Mouse (Mus musculus) kidney, embryonic 14.5 days (tissue): ENCODE results near the gene Nsd1. TPM values are rescaled to one million over a fixed set of nuclear protein-coding genes. Genes with fewer than 3 reads are reported as not detected.
"Not testable (repeated sequence)": the region's sequence is repeated elsewhere in the genome, so short reads cannot be mapped to it uniquely, and the experiment has no call there.

Experiments
- ATAC-seq: fragments of 200-750 bp; cut with Nextera tagmentation; 2 replicates; pipeline ENCODE4 v1.8.0; 2017; ENCODE audit warnings: moderate number of reproducible peaks, mild to moderate bottlenecking, moderate TSS enrichment, moderate library complexity; ENCODE audit not compliant: low FRiP score, low TSS enrichment
- H3K27ac ChIP-seq: fragments of 300-500 bp; sonication (generic); 2 replicates; pipeline ENCODE4 v1.5.1; 2014; ENCODE audit warnings: low read depth, mild to moderate bottlenecking, low read length, moderate library complexity, mixed read lengths
- H3K27me3 ChIP-seq: fragments of 300-500 bp; sonication (generic); 2 replicates; pipeline ENCODE4 v1.6.1; 2014; ENCODE audit warnings: mild to moderate bottlenecking, low read length; ENCODE audit not compliant: control insufficient read depth, insufficient read depth
- H3K36me3 ChIP-seq: fragments of 300-500 bp; sonication (generic); 2 replicates; pipeline ENCODE4 v1.6.1; 2014; ENCODE audit warnings: low read length, mixed read lengths; ENCODE audit not compliant: control insufficient read depth, insufficient read depth
- H3K4me1 ChIP-seq: fragments of 300-500 bp; sonication (generic); 2 replicates; pipeline ENCODE4 v1.6.1; 2014; ENCODE audit warnings: low read length, mixed read lengths; ENCODE audit not compliant: control insufficient read depth, insufficient read depth
- H3K4me2 ChIP-seq: fragments of 300-500 bp; sonication (generic); replicated peaks from 2 replicates; pipeline ENCODE4 v1.6.1; 2014; ENCODE audit warnings: low read depth, mild to moderate bottlenecking, low read length
- H3K4me3 ChIP-seq: fragments of 300-500 bp; sonication (generic); 2 replicates; pipeline ENCODE4 v1.5.1; 2014; ENCODE audit warnings: mild to moderate bottlenecking, low read length
- H3K9ac ChIP-seq: fragments of 300-500 bp; sonication (generic); 2 replicates; pipeline ENCODE4 v1.6.1; 2014; ENCODE audit warnings: low read depth, mild to moderate bottlenecking, low read length, moderate library complexity
- H3K9me3 ChIP-seq: fragments of 300-500 bp; sonication (generic); 2 replicates; pipeline ENCODE4 v1.6.1; 2016; ENCODE audit warnings: low read length; ENCODE audit not compliant: control insufficient read depth
- WGBS: fragments of 180-500 bp; shearing (Covaris S2); extraction: QIAGEN DNeasy Blood & Tissue Kit; methylation state at CpG from one replicate; pipeline ENCODE4 v1.1.7; 2014; 5-methylcytosine and 5-hydroxymethylcytosine counted together
- polyA plus RNA-seq: library from polyadenylated mRNA; unstranded; fragments of >200 nt; fragmentation: Nextera tagmentation; extraction: Ambion mirVana; gene quantifications from 2 replicates; pipeline ENCODE4 v1.2.1, GENCODE M21; 2014

The Nsd1 gene
- polyA plus RNA-seq, 1 experiment from 2014 or later, result 93.6 TPM

- peak overlapping the region; percentile 51 for H3K9ac ChIP-seq
- H3K4me1 ChIP-seq, result no peaks in the 10 kb centered on the region
- peak; percentile 91 for ATAC-seq
- H3K9me3 ChIP-seq, result no peaks in the 10 kb centered on the region
- H3K4me3 ChIP-seq, result peak overlapping the region; percentile 37
- H3K27ac ChIP-seq, result peak overlapping the region; percentile 83
- 2% methylated on average over 23 of the region's 23 CpGs for WGBS
- H3K27me3 ChIP-seq, result no peaks in the 10 kb centered on the region
- H3K4me2 ChIP-seq, result peak overlapping the region; percentile 52
- H3K36me3 ChIP-seq, result no peaks in the 10 kb centered on the region
Observed at GRCm38 (mm10) chr13:55182173-55182894, 27.2 kb upstream of the Nsd1 start.

DNA sequence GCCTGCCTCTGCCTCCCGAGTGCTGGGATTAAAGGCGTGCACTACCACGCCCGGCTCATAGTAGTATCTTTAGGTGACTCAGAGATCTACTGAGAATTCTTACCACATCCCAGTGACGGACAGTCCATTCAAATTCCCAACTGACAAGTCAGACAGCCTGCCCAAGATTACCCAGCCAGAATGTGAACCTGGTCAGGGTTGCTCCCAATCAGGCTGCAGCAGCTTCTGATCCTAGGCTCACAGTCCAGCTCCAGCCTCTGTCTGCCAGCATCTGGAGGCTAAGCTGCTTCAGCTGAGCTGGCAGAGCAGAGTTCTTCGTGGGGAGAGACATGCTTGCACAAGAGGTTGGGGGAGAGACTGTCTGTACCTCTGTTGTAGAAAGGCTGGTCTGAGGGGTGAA is 26.2 kb upstream of the Nsd1 start:
- no peaks in the 10 kb centered on the region for H3K27me3 ChIP-seq
- no peaks in the 10 kb centered on the region for H3K4me1 ChIP-seq
- H3K4me2 ChIP-seq, result no peak overlapping the region
- H3K9ac ChIP-seq, result no peak overlapping the region
- 86% methylated on average over 6 of the region's 6 CpGs for WGBS
- H3K27ac ChIP-seq, result no peak overlapping the region
- H3K9me3 ChIP-seq, result no peaks in the 10 kb centered on the region
- H3K36me3 ChIP-seq, result no peaks in the 10 kb centered on the region
- ATAC-seq, result no peak
- H3K4me3 ChIP-seq, result no peak overlapping the region

GRCm38 (mm10) chr13:55187062-55187461 is 22.5 kb upstream of the Nsd1 start:
- H3K4me2 ChIP-seq, H3K4me3 ChIP-seq, H3K9ac ChIP-seq, H3K4me1 ChIP-seq, H3K36me3 ChIP-seq, H3K27me3 ChIP-seq, H3K27ac ChIP-seq, H3K9me3 ChIP-seq, ATAC-seq: not testable (repeated sequence)
- 53% methylated on average over 2 of the region's 9 CpGs for WGBS

DNA sequence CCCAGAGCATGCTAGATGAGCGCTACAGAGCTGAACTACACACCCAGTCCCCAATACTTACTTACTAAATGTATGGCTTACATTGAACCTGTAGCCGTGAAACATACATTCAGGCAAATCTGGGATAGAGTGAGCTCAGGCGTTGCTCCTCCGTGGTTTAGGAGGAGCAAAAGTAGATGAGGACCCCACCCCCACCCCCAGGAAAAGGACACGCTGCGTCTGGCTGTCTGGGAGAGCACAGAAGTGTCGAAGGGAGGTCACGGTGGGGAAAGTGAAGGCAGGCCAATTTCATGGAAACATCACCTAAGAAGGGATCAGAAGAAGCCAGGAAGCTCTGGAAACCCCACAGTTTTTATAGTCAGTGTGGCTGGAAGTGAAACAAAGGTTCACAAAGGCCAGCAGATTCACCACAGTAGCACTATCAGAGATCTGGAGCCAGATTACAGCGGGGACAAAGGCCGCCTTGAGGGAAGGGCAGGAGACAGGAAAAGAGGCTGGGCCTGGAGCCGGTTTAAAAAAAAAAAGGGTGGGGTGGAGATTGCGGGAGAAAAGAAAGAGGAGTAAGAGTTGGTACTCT is 20.0 kb upstream of the Nsd1 start:
- H3K27me3 ChIP-seq, result no peaks in the 10 kb centered on the region
- peak overlapping the region; percentile 47 for H3K4me3 ChIP-seq
- 2% methylated on average over 12 of the region's 12 CpGs for WGBS
- ATAC-seq, result peak; percentile 56
- peaks cover 6% of the 10 kb centered on the region; the same call in 1 of the 2 replicates for H3K4me1 ChIP-seq
- no peaks in the 10 kb centered on the region for H3K36me3 ChIP-seq
- peak overlapping the region; percentile 64 for H3K9ac ChIP-seq
- H3K27ac ChIP-seq, result peak overlapping the region; percentile 96
- H3K4me2 ChIP-seq, result peak overlapping the region; percentile 54
- H3K9me3 ChIP-seq, result no peaks in the 10 kb centered on the region

DNA sequence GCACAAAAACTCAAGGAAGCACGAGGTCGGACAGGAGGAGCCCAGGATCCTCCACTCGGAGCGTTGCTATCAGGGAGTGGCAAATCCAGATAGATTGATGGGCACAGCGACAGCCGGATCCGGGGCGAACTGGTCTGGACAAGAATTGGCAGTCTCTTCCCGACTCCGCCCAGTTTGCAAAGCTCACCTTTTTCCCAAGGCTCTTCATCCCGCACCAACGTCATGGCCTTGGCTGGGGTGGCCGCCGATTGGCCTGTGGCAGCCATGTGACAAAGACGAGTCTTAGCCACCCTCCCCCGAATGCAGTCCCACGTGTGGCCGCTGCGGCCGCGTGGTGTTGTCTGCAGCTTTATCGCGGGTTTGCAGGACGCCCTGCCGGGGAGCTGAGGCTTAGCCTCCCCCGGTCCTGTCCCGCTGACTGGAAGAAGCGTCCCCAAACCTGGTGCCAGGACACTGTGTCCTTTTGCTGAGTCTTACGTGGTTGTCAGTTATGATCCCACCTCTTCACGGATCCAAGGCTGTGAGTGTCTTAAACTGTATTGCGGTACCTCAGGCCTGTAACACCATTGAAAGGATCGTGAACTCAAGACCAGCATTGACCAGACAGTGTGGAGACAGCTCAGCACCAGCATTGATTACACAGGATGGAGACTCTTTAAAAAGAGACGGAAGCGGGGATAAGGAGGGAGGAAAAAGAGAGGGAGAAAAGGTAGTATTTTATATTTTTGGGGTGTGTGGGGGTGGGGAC is 19.3 kb upstream of the Nsd1 start:
- WGBS, result 2% methylated on average over 34 of the region's 34 CpGs
- peak overlapping the region; percentile 64 for H3K9ac ChIP-seq
- peak overlapping the region; percentile 54 for H3K4me2 ChIP-seq
- H3K27ac ChIP-seq, result peak overlapping the region; percentile 96
- peaks cover 6% of the 10 kb centered on the region; the same call in 1 of the 2 replicates for H3K4me1 ChIP-seq
- ATAC-seq, result peak; percentile 98
- no peaks in the 10 kb centered on the region for H3K9me3 ChIP-seq
- H3K4me3 ChIP-seq, result peak overlapping the region; percentile 47
- H3K27me3 ChIP-seq, result no peaks in the 10 kb centered on the region
- no peaks in the 10 kb centered on the region for H3K36me3 ChIP-seq

- Histone ChIP-seq H3K9me3 (no peaks in the 10 kb centered on the region), H3K27ac (no peak overlapping the region), H3K4me1 (peaks cover 6% of the 10 kb centered on the region; the same call in 1 of the 2 replicates), H3K4me3 (no peak overlapping the region), H3K36me3 (no peaks in the 10 kb centered on the region), H3K4me2 (no peak overlapping the region), H3K9ac (no peak overlapping the region), H3K27me3 (no peaks in the 10 kb centered on the region)
- no peak for ATAC-seq
- WGBS, result 79% methylated on average over 5 of the region's 5 CpGs
Observed at GRCm38 (mm10) chr13:55191535-55191934, 18.0 kb upstream of the Nsd1 start.

- H3K4me2 ChIP-seq, ATAC-seq, H3K9me3 ChIP-seq, H3K27ac ChIP-seq, H3K36me3 ChIP-seq, H3K4me1 ChIP-seq, H3K27me3 ChIP-seq, H3K4me3 ChIP-seq, H3K9ac ChIP-seq: not testable (repeated sequence)
- WGBS, result 88% methylated on average over 4 of the region's 4 CpGs
Observed at GRCm38 (mm10) chr13:55202758-55203157, 6.8 kb upstream of the Nsd1 start.

DNA sequence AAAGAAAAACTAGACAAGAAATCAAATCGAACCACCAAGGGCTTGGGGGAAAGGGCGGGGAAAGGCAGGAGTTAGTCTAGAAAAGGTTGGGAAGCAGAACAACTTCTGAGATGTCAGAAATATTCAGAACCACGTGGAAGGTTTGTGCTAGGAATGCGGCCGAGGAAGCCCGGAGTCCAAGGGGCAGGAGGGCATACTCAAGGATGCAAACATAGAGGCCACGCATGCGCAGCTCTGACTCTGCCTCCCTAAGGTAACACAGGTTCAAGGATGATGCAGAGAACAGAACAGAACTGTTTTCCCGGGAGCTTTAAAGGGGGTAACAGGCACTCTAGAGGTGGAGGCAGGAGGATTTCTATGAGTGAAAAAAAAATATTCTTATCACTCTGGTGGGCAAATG is 5.8 kb upstream of the Nsd1 start:
- ATAC-seq, result no peak
- no peaks in the 10 kb centered on the region for H3K4me1 ChIP-seq
- no peaks in the 10 kb centered on the region for H3K9me3 ChIP-seq
- WGBS, result 74% methylated on average over 9 of the region's 9 CpGs
- no peaks in the 10 kb centered on the region for H3K27me3 ChIP-seq
- no peak overlapping the region for H3K9ac ChIP-seq
- no peaks in the 10 kb centered on the region for H3K36me3 ChIP-seq
- no peak overlapping the region for H3K27ac ChIP-seq
- no peak overlapping the region for H3K4me3 ChIP-seq
- no peak overlapping the region for H3K4me2 ChIP-seq
